Mouse (Mus musculus) E14TG2a.4 (cell line): Measurements from ENCODE around the gene Ntn5.

Experiments
- CTCF ChIP-seq: conservative IDR thresholded peaks from 2 replicates; pipeline ENCODE4 v1.5.1; 2014; ENCODE audit warnings: low read length
- NANOG ChIP-seq: IDR thresholded peaks from 2 replicates; pipeline ENCODE4 v1.6.1; 2014; ENCODE audit warnings: borderline replicate concordance, low read length, mixed read lengths
- POU5F1 ChIP-seq: IDR thresholded peaks from 2 replicates; pipeline ENCODE4 v1.6.1; 2014; ENCODE audit warnings: low read length, borderline replicate concordance

DNA sequence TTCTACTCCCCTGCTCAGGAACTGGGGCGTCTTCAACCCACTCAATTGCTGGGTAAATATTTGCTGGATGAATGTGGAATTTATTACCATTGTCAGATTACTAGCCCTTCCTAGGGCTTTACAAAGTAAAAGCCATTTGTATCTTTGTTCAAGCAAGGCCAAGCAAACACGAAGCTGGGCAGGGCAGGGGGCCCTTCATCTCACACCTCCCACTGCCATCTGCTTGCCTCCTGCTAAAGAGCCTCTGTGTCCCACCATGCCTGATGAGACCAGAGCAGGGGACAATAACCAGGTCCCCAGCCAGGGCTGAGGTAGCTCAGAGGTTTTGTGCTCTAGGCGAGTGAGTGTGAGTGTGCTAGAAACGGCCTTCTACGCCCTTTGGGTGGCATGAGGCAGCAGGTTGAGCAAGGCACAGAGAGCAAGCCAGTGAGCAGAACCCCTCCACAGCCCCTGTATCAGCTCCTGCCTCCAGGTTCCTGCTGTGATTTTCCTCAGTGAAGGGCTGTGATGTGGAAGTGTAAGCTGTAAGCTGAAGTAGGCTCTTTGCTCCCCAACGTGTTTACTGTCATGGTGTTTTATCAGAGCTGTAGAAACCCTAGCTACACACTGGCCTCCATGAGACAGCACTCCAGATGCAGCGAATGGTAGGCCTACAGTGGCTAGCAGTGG is 6.1 kb upstream of the Ntn5 start:
- TF ChIP-seq CTCF (no peak), NANOG (no peak), POU5F1 (no peak)
